Mouse (Mus musculus) spleen, adult 2 months (tissue): ENCODE data around the gene Capn11.

Experiments
- CTCF ChIP-seq: fragments of 200-500 bp; IDR thresholded peaks from 2 replicates; pipeline ENCODE4 v1.5.1; 2011; ENCODE audit warnings: mild to moderate bottlenecking, inconsistent platforms; ENCODE audit not compliant: insufficient read depth, insufficient read length, insufficient replicate concordance; ENCODE audit errors: extremely low read depth
- POLR2A ChIP-seq: fragments of 200-500 bp; IDR thresholded peaks from 2 replicates; pipeline ENCODE4 v1.6.1; 2011; ENCODE audit warnings: low read depth, low read length, inconsistent platforms

GRCm38 (mm10) chr17:45689120-45689519 lies 30.0 kb upstream of the Capn11 start:
- TF ChIP-seq CTCF (no peak), POLR2A (no peak)
